Mouse (Mus musculus) heart, postnatal 36 days (tissue): Measurements from ENCODE around the gene Tmed6. TPM values are rescaled to one million over a fixed set of nuclear protein-coding genes. Genes with fewer than 3 reads are reported as not detected.
"Not testable (repeated sequence)": the region's sequence is repeated elsewhere in the genome, so short reads cannot be mapped to it uniquely, and the experiment has no call there.

Experiments used
- DNase-seq, 2 experiments: peaks; one replicate each; pipeline ENCODE4 v3.0.0; 2021 to 2022
- intact Hi-C: fragments of 180-260 bp; cut with DNase I; formaldehyde crosslinking; loops from one replicate; pipeline ENCODE4 v1.15.1; 2025
- total RNA-seq, 2 experiments: library from RNA; stranded (reverse); gene quantifications; 2 replicates each; pipeline ENCODE4 v1.2.3; 2021

Gene Tmed6
- not detected for total RNA-seq

DNA sequence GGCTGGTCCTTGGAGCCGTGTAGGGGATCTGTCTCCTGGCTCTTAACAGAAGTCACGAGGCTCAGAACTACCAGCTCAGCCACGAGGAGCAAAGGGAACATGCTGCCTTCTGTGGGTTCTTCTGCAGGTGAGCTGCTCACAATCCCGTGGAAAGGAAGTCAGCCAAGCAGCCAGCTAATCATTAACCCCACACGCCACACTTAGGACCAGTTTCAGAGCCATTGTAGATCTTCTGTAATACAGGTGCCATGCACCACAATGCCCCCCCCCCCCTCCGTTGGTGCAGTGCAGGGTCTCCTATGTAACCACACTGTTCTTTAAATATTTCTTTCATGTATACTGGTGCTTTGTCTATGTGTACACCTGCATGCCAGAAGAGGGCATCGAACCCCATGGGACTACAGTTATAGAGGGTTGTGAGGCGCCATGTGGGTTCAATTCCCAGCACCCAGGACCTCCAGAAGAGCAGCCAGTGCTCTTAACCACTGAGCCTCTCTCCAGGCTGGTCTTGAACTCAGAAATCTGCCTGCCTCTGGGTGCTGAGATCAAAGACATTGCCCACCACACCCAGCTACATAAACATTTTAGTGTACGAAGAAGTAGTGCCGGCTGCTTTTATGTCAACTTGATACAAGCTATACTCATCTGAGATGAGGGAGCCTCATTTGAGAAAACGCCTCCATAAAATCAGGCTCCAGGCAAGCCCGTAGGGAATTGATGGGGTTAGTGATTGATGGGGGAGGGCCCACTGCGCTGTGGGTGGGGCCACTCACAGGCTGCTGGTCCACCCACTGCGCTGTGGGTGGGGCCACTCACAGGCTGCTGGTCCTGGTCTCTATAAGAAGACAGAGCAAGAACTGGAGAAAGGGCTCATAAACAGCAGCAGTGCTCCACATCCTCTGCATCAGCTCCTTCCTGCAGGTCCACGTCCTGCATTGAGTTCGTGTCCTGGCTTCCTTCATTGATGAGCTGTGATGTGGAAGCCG lies at the start of gene Tmed6:
Tmed6 (minus strand) TSS at position 134 of the 986 bp plus-strand sequence.
- intact Hi-C loops = no loop called here
- no peak for DNase-seq

DNA sequence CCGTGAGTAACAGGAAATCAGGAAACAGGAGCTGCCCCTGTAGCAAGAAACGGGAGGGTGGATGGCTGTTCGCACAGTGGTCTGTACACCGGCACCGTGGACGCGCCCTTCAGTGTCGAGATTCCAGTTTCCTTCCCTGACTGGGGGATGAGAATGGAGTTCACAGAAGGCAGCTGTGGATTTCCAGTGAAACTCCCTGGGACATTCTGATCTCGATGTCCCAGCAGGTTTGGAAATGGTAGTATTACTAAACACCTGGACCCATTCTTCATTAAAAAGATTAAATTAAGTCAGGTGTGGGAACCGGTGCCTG lies 49.5 kb upstream of the Tmed6 start:
- intact Hi-C loops = loop anchor here (5.0 to 10.0 kb wide), 2 partner anchors 60 to 82 kb away; no protein-coding TSS in a partner anchor
- no peak for DNase-seq

DNA sequence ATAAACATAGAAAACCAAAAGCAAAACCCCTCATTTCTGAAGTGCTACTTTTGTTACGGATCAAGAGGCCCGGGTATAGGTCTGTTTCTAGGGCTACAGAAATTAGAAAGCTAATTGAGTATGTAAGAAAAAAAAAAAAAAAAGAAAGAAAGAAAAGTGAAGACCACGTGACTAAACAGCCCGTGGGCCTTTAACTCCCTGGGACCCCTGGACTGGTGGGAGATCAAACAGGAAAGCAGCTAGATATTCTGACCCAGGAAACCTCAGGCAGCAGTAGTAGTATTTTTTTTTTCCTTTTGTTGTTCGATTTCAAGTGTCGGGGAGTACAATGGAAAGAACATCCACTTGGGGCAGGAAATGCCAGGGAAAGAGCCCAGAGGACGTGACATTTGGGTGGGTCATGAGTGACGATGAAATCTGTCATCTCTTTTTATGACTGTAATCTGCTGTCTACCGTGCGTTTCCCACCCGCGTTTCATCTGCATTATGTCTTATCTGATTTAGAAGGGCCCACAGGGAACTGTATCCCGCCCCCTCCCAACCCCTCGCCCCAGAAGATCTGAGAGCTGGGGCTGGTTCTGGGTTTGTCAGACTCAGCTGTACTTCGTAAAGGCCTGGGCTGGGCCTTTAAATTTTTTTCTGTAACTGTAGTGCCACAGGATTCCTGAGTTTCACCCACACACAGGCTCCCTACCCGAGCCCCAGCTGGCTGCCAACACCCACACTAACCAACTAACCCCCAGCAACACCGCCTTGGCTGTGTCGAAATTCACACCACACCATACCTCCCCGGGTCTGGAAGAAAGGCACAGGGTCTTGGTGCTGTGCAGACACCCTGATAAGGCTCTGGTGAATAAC lies 48.9 kb upstream of the Tmed6 start:
- intact Hi-C loops = loop anchor here (5.0 to 10.0 kb wide), 2 partner anchors 60 to 83 kb away; no protein-coding TSS in a partner anchor
- DNase-seq = no peak

DNA sequence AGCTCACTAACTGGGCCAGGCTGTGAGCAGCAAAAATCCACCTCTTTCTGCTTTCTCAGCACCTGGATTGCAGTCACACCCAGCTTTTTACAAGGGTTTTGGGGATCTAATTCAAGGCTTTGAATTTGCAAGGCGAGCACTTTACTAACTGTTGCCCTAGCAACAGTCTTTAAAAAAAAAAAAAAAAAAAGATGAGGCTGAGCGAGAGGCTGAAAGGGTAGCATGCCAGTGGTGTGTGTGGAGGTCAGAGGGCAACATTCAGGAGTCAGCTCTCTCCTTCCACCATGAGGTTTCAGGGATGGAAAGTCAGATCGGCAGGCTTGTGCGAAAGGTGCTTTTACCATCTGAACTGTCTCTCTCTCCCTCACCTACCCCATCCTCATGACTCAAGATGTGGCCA lies 47.8 kb upstream of the Tmed6 start:
- DNase-seq = no peak
- intact Hi-C loops = loop anchor here (10.0 kb wide), 1 partner anchor 62 kb away; no protein-coding TSS in a partner anchor

DNA sequence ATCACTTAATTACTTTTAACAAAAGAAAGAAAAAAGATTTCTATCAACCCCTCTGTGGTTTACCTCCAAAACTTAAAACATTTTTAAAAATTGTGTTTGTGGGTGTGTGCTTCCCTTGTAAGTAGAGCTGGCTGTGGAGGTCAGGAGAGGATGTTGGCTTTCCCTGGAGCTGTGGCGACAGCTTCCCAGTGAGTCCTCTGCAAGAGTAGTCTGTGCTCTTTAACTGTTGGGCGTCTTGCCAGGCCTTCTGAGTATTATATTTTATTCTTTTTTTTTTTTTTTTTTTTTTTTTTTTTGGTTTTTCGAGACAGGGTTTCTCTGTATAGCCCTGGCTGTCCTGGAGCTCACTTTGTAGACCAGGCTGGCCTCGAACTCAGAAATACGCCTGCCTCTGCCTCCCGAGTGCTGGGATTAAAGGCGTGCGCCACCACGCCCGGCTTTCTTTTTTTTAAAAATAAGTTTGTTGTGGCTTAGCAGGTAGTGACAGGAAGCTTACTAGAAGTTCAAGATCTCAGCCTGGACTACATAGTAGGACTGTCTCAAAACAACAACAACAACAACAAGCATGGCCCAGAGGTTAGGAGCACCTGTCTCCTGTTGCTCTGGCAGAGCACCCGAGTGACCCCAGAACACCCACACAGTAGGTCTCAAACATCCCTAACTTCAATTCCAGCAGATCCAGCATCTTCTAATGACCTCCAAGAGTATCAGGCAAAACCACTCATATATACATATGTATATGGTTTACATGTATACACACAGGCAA lies 46.1 kb upstream of the Tmed6 start:
- intact Hi-C loops = loop anchor here (10.0 kb wide), 1 partner anchor 63 kb away; no protein-coding TSS in a partner anchor
- DNase-seq = no peak

DNA sequence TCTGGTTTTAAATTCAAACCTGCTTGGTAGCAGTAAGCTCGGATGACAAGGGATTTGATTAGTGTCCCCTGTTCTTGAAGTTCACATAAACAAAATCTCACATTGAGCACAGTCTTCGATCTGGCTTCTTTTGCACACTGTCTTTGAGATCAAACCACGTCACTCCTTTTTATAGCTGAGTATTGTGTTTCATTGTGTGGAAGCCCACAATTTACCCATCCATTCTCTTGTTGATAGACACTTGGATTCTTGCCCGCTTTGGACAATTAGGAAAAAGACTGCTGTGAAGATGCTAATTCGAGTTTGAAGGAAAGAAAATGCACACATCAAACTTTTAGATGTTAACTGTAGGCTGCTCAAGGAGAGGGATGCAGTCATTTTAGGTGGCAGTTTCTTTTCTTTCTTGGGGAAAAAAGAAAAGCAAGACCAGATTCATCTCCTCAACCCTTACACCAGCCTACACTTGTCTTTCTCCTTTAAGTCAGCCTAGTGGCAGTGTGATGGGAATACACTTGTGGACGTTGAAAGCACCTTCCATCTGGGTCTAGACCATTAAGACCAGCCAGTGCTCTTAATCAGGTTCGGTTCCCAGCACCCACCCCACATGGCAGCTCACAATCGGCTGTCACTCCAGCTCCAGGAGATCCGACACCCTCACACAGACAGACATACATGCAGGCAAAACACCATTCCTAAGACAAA lies 45.3 kb upstream of the Tmed6 start:
- DNase-seq = no peak
- intact Hi-C loops = loop anchor here (10.0 kb wide), 1 partner anchor 64 kb away; no protein-coding TSS in a partner anchor

DNA sequence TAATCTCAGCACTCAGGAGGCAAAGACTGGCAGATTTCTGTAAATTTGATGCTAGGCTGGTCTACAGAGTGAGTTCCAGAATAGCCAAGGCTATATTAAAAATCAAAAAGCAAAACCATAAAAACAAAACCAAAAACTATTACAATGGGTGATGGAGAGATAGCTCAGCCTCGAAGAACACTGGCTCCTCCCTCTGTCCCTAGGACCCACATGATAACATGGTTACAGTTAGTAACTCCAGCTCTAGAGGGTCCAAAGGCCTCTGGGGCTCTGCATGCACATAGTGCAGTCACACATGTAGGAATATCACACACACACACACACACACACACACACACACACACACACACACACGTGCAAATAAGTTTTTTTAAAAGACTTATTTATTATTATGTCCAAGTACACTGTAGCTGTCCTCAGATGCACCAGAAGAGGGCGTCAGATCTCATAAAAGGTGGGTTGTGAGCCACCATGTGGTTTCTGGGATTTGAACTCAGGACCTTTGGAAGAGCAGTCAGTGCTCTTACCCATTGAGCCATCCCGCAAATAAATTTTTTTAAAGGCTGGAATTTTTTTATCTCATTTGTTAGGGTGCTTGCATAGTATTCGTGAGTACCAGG lies 44.5 kb upstream of the Tmed6 start:
- DNase-seq = no peak
- intact Hi-C loops = loop anchor here (10.0 kb wide), 2 partner anchors 65 to 465 kb away; no protein-coding TSS in a partner anchor

DNA sequence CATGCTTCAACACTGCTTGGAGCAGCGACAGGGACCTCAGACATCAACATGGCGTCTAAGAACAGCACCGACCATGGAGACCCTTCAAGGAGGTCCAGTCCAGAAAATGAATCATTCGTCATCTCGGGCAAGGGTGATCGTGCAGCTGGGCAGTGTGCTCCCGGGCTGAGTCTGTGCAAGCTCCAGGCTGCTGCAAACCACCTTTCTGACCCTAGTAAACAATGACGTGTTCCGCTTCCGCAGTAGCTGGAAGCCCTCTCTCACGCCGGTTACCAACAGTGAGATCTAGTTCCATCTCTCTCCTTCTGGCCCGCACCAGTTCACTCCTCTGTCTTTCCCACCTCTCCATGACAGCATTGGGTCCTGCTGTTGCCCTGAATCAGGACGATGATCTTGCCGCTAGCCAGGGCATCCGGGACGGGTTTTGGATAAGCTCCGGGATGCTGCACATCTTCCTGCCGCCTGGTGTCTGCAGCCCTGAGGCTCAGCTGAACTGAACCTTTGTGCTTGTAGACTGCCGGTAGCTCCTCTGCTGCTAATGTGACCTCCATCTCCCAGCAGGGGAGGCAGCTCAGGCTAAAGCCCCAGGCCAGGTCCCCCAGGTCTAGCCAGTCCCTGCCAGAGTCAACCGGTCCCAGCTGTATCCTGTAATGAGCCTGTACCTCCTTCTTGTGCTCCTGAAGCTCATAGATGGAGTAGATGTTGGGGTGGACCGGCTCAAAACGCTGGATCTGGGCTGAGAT lies 43.7 kb upstream of the Tmed6 start:
- no peak for DNase-seq
- intact Hi-C loops = loop anchor here (10.0 kb wide), 1 partner anchor 466 kb away; no protein-coding TSS in a partner anchor

DNA sequence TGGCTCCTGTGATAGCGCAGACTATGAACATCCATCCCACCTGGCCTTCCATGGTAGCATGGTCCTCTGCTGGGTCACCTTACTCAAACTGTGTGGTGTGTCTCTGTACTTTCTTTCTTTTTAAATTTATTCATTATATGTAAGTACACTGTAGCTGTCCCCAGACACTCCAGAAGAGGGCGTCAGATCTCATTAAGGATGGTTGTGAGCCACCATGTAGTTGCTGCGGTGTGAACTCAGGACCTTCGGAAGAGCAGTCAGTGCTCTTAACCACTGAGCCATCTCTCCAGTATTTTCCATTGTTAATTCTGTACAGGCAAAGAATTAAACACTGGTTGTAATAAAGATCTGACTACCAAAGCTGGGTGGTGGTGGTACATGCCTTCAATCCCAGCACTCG lies 42.6 kb upstream of the Tmed6 start:
- intact Hi-C loops = loop anchor here (10.0 kb wide), 1 partner anchor 467 kb away; no protein-coding TSS in a partner anchor
- DNase-seq = not testable (repeated sequence)

DNA sequence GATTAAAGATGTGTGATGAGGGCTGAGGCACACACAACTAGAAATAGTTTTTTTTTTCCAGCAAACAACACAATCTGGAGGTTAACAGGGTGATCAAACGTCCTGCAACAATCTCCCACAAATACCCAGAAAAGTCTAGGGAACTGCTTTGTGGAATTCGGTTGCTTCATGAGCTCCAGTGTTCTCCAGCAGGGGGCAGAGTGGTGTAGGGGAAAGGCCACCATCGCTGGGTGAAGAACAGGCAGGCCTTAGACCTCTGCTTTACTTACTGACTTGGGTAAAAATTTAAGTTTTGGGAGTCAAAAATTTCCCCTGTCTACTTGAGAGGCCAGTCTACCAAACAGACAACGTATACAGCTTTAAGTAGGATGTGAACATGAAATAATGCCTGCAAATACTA lies 39.1 kb upstream of the Tmed6 start:
- intact Hi-C loops = loop anchor here (1.0 to 10.0 kb wide), 3 partner anchors 220 to 470 kb away; partner anchors contain the start of gene Nob1
- peak; percentile 79 to 87 for DNase-seq

DNA sequence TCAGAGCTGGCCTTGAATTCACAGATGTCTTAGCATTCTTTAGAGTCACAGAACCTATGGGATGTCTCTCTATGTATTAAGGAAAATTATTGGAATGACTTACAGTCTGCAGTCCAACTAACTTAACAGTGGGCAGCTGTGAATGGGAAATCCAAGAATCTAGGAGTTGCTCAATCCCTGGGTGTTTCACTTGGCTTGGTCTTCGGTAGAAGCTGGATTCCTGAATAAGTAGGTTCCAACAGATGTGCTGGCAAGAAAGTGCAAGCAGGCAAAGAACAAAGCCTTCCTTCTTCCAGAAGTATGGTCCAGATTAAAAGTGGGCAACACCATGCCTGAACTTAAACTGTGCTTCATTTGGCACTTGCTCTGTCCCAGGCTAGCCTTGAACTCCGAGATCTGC lies 35.2 kb upstream of the Tmed6 start:
- no peak for DNase-seq
- intact Hi-C loops = loop anchor here (5.0 to 10.0 kb wide), 2 partner anchors 327 to 474 kb away; partner anchors contain the start of gene Nob1

DNA sequence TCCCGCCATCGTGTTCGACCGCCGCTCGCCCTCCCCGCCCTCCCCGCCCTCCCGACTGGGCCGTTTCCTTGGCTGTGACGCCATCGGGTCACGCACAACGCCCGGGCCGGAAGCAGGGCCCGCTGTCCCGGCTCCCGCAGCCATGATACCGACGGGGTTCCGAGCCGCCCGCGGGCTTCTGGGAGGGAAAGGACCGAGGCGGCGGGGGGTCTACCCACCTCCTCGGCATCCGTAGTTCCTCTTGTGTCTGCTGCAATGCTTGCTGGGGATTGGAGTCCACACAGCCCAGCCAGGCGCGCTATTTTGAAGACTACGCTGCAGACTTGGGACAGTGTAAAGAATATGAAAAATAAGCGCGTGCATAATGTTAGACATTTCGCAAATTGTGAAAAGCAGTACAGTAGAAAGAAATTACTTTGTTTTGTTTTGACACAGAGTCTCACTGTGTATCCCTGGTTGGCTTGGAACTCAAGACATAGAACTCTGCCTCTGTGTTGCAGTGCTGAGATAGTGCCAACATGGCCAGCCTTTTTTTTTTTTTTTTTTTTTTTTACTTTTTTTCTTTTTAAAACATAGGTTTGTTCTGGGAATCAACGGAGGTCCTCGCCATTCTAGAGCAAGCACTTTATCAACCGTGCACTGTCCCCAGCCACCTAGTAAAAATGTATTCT lies 31.1 kb upstream of the Tmed6 start, which contains the start of gene Terf2:
Terf2 (minus strand) TSS at position 182 of the 671 bp plus-strand sequence.
- DNase-seq = peak; percentile 90
- intact Hi-C loops = loop anchor here (1.0 kb wide), 1 partner anchor 40 kb away; the partner anchor contains the start of genes Cog8 and Nip7

DNA sequence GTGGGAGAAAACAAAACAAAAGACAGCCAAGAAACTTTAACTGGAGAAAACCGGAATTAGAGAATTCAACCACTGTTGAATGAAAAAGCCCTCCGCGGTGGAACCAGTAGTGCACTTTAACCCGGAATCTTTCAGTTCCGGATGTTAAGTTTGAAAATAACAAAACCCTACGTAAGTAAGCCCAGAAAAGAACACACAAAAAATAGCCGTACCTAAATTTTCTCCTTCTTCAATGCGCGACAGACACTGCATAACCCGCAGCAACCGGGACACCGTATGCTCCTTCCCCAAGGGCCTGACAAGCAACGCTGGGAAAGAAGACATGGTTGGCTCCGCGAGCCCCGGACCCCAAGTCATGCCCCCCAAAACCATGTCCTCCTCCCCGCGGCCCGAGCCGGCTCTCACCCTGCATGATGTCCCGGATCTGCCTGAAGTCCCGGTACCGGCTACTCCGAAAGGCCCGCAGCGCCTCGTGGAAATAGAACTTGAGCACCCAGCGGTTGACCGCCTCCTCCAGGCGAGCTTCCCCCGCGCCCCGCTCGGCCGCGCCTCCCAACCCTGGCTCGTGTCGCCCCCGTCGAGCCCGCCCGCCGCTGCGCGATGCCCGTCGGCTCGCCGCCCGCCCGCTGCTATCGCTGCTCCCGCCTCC lies 30.4 kb upstream of the Tmed6 start:
- intact Hi-C loops = loop anchor here (1.0 kb wide), 1 partner anchor 40 kb away; the partner anchor contains the start of genes Cog8 and Nip7
- DNase-seq = no peak

DNA sequence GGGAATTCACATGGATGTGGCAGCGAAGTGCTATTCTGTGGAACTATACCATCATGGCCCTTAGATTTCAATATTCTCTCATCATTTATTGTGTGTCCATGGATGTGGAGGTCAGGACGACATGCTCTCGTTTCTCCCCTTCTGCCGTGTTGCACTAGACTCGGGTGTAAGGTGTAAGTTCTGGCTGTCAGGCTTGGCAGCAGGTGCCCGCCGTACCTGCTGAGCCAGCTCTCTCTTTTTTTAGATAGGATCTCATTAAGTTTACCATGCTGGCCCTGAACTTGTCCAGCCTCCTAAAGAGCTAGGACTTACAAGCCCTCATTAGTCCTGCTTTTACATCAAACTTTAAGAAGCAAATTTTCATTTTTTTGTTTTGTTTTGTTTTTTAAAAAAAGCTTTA lies 25.1 kb upstream of the Tmed6 start:
- no peak for DNase-seq
- intact Hi-C loops = no loop called here

DNA sequence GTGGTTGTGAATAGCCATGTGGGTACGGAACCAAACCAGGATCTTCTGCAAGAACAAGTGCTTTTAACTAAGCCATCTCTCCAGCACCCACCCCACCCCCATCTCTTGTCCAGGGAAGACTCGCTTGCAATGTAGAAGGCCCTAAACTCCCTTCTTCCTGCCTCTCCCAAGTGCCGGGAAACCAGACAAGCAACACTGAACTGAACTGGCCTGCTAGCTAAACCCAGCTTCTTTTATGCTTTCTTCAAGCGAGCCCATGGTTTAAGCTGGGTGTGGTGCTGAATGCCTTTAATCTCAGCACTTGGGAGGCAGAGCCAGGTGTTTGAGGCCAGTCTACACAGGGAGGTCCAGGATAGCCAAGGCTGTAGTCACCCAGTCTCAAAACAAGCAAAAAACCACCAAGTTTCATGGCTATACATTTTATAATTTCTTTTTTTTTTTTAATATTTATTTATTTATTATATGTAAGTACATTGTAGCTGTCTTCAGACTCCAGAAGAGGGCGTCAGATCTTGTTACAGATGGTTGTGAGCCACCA lies 23.2 kb upstream of the Tmed6 start:
- no peak for DNase-seq
- intact Hi-C loops = no loop called here

DNA sequence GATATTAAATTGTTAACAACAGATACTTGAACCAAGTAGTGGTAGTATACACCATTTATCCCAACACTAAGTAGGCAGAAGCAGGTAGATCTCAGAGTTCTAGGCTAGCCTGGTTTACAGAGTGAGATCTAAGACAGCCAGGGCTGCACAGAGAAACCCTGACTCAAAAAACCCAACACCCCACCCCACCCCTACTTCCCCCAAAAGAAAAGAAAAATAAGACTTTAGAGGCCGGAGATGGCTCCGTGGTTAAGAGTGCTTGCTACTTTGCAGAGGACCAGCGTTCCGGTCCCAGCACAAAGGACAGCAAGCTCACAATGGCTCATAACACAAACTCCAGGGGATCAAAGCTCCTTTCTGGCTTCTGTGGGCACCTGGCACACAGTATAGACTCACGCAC lies 20.6 kb upstream of the Tmed6 start:
- intact Hi-C loops = no loop called here
- no peak for DNase-seq

DNA sequence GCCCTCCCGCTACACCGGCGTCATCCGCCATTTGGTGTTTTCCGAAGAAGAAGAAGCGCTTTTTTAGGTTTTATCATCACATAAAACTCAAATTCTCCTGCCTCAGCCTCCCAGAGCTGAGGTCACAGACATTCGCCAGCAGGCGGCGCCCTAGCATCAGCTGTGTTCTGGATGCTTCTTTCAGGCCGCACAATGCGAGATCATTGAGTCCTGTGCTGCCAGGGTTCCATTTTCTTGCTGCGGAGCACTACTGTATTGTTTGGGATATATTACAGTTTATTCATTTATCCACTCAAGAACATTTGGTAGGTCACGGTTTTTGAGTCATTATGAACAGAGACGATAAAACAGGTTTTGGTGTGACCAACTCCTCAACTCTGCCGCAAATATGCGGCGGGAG lies 19.9 kb upstream of the Tmed6 start:
- DNase-seq = no peak
- intact Hi-C loops = no loop called here
